Mouse (Mus musculus) macrophage (primary cell): ENCODE data around the gene Tmem208. TPM values are rescaled to one million over a fixed set of nuclear protein-coding genes. Genes with fewer than 3 reads are reported as not detected.

Source experiments
- H3K27ac ChIP-seq: fragments of 350-480 bp; formaldehyde crosslinking; 2 replicates; pipeline ENCODE4 v1.9.0; 2021
- H3K36me3 ChIP-seq: fragments of 350-480 bp; formaldehyde crosslinking; 2 replicates; pipeline ENCODE4 v1.9.0; 2021; ENCODE audit errors: inconsistent target
- H3K4me3 ChIP-seq: fragments of 350-480 bp; formaldehyde crosslinking; 2 replicates; pipeline ENCODE4 v1.9.0; 2021; ENCODE audit errors: inconsistent target
- H3K79me2 ChIP-seq: fragments of 350-480 bp; formaldehyde crosslinking; 2 replicates; pipeline ENCODE4 v1.9.0; 2021; ENCODE audit errors: inconsistent target
- WGBS: methylation state at CpG from one replicate; pipeline ENCODE4 v1.1.7; 2026; ENCODE audit warnings: inconsistent platforms; ENCODE audit not compliant: missing documents; 5-methylcytosine and 5-hydroxymethylcytosine counted together
- polyA plus RNA-seq: library from polyadenylated mRNA; stranded (reverse); fragments of 250-400 nt; gene quantifications from 3 replicates; pipeline ENCODE4 v1.2.4, GENCODE M21; 2018; ENCODE audit warnings: inconsistent platforms

The Tmem208 gene
- polyA plus RNA-seq, 1 experiment from 2014 or later, result 19.5 TPM

GRCm38 (mm10) chr8:105347428-105348221 lies 21.5 kb downstream of the Tmem208 start, which contains the start of gene Fhod1:
Gene Fhod1 (minus strand): TSS chr8:105347953.
- Histone ChIP-seq H3K27ac (peak within 1 kb of the TSS; percentile 79), H3K79me2 (peaks cover 41% of the 10 kb centered on the region), H3K4me3 (peak within 1 kb of the TSS; percentile 88), H3K36me3 (no peaks in the 10 kb centered on the region)
- under 1% methylated on average over 53 of the region's 53 CpGs for WGBS

GRCm38 (mm10) chr8:105348450-105349095 lies 22.4 kb downstream of the Tmem208 start, which contains the start of gene Slc9a5:
Gene Slc9a5 (plus strand): TSS chr8:105348843.
- WGBS, result 1% methylated on average over 34 of the region's 34 CpGs
- Histone ChIP-seq H3K27ac (peak within 1 kb of the TSS; percentile 79), H3K4me3 (peak within 1 kb of the TSS; percentile 88), H3K36me3 (no peaks in the 10 kb centered on the region), H3K79me2 (peaks cover 32% of the 10 kb centered on the region)

GRCm38 (mm10) chr8:105349096-105349771 lies 23.1 kb downstream of the Tmem208 start:
- peak overlapping the region; percentile 50 for H3K4me3 ChIP-seq
- H3K27ac ChIP-seq, result no peak overlapping the region
- no peaks in the 10 kb centered on the region for H3K36me3 ChIP-seq
- H3K79me2 ChIP-seq, result peaks cover 25% of the 10 kb centered on the region
- WGBS, result 3% methylated on average over 42 of the region's 48 CpGs

DNA sequence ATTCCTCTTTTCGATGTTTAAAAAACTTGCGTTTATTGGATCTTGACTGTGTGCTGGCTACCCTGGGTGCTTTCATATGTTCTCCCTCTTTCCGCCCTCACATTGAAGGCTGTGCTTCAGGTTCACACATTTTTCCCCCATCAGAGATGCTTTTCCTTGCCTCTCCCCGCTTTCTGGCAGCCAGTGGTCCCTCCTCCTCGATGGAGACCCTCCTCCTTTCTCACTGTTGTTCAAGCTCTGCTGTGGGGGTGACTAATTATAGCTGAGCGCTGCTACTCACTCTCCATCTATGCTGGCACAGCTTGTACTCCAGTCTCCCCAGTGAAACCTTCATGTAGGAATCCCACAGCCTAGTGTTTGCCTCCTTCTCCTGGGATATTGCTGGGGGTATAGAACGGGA lies 24.0 kb downstream of the Tmem208 start:
- WGBS, result 88% methylated on average over 7 of the region's 7 CpGs
- Histone ChIP-seq H3K79me2 (peaks cover 18% of the 10 kb centered on the region), H3K27ac (no peak overlapping the region), H3K36me3 (no peaks in the 10 kb centered on the region), H3K4me3 (no peak overlapping the region)

DNA sequence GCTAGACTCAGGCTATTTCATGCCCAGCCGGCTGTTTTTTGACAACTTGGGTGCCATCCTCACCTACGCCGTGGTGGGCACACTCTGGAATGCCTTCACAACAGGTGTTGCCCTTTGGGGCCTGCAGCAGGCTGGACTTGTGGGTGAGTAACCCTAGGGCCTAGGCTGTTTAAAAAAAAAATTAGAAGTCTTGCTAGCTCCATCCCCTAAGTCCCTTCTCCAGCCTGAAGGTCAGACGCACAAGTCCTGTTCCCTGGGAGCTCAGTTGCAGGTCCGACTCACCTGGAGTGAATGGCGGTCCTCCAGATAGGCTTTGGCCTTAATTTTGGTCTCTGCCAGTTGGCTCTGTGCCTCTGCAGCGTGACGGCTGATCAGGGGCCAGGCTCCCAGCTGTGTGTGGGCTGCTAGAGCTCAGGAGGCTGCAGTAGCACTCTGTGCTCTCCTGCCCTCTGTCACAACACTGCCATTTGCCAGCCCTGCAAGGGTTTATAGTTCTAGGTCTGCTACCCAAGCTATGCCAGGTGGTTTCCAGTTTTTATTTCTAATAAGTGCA lies 27.5 kb downstream of the Tmem208 start:
- H3K27ac ChIP-seq, result no peak overlapping the region
- H3K36me3 ChIP-seq, result no peaks in the 10 kb centered on the region
- no peaks in the 10 kb centered on the region for H3K79me2 ChIP-seq
- WGBS, result 95% methylated on average over 8 of the region's 8 CpGs
- H3K4me3 ChIP-seq, result no peak overlapping the region

GRCm38 (mm10) chr8:105354549-105354948 lies 28.4 kb downstream of the Tmem208 start:
- H3K4me3 ChIP-seq, result no peak overlapping the region
- H3K79me2 ChIP-seq, result no peaks in the 10 kb centered on the region
- WGBS, result 97% methylated on average over 4 of the region's 4 CpGs
- H3K36me3 ChIP-seq, result no peaks in the 10 kb centered on the region
- H3K27ac ChIP-seq, result no peak overlapping the region

- H3K4me3 ChIP-seq, result no peak overlapping the region
- WGBS, result 75% methylated on average over 26 of the region's 26 CpGs
- H3K79me2 ChIP-seq, result no peaks in the 10 kb centered on the region
Observed at GRCm38 (mm10) chr8:105355179-105356024, 29.2 kb downstream of the Tmem208 start.

GRCm38 (mm10) chr8:105356681-105357080 lies 30.5 kb downstream of the Tmem208 start:
- 89% methylated on average over 14 of the region's 14 CpGs for WGBS
- Histone ChIP-seq H3K79me2 (no peaks in the 10 kb centered on the region), H3K27ac (no peak overlapping the region), H3K36me3 (no peaks in the 10 kb centered on the region), H3K4me3 (no peak overlapping the region)

More at GRCm38 (mm10) chr8:105355179-105356024, 29.2 kb downstream of the Tmem208 start:
- Histone ChIP-seq H3K36me3 (no peaks in the 10 kb centered on the region), H3K27ac (no peak overlapping the region)

GRCm38 (mm10) chr8:105359208-105359607 lies 33.1 kb downstream of the Tmem208 start:
- Histone ChIP-seq H3K27ac (no peak overlapping the region), H3K36me3 (no peaks in the 10 kb centered on the region), H3K4me3 (no peak overlapping the region), H3K79me2 (no peaks in the 10 kb centered on the region)
- 92% methylated on average over 15 of the region's 15 CpGs for whole genome bisulfite sequencing

DNA sequence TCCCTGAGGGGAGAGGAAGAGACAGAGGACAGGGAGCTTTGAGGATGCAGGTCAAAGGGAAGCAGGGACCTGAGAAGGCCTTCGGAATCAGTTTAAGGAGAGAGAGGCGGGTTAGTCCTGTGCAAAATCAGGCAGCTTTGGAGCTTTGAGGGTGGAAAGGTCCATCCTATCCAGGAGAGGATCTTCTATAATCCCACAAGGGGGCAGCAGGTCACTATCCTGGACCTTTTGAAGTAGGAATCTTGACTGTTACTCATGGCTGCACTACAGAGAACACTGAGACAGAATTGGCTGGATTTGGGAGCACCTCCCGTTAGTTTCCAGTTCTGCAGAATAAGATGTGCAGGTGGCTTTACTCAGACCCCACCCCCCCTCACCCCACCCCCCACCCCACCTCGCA lies 33.5 kb downstream of the Tmem208 start:
- WGBS, result 78% methylated on average over 4 of the region's 4 CpGs
- Histone ChIP-seq H3K36me3 (no peaks in the 10 kb centered on the region), H3K27ac (no peak overlapping the region), H3K4me3 (no peak overlapping the region), H3K79me2 (no peaks in the 10 kb centered on the region)

GRCm38 (mm10) chr8:105361751-105362702 lies 35.9 kb downstream of the Tmem208 start:
- Histone ChIP-seq H3K4me3 (no peak overlapping the region), H3K79me2 (no peaks in the 10 kb centered on the region), H3K36me3 (no peaks in the 10 kb centered on the region), H3K27ac (no peak overlapping the region)
- 49% methylated on average over 12 of the region's 12 CpGs for WGBS

DNA sequence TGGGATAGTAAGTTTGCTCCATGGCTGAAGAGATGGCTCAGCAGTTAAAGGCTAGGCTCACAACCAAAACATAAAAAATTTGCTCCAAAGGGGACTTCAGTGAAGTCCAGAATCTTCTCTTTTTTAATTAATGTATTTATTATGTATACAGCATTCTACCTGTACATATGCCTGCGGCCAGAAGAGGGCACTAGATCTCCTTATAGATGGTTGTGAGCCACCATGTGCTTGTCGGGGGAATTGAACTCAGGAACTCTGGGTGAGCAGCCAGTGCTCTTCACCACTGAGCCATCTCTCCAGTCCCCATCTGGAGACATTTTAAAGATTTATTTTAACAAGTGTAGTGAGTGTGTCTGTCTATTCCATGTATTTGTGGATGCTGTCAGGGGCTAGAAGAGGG lies 41.0 kb downstream of the Tmem208 start:
- no peak overlapping the region for H3K27ac ChIP-seq
- 80% methylated on average over 2 of the region's 2 CpGs for WGBS
- H3K79me2 ChIP-seq, result no peaks in the 10 kb centered on the region
- H3K4me3 ChIP-seq, result no peak overlapping the region
- no peaks in the 10 kb centered on the region for H3K36me3 ChIP-seq

GRCm38 (mm10) chr8:105372473-105372872 lies 46.3 kb downstream of the Tmem208 start:
- no peak overlapping the region for H3K4me3 ChIP-seq
- no peaks in the 10 kb centered on the region for H3K36me3 ChIP-seq
- 88% methylated on average over 8 of the region's 9 CpGs for WGBS
- no peaks in the 10 kb centered on the region for H3K79me2 ChIP-seq
- H3K27ac ChIP-seq, result no peak overlapping the region
